Mouse (Mus musculus) T-helper 2 cell (primary cell): ENCODE results near the gene Gm572.

Source experiments
- in situ Hi-C: fragments of 300-600 bp; cut with MboI, MseI; formaldehyde crosslinking; loops from one replicate; pipeline ENCODE4 v1.15.1; 2025; ENCODE audit warnings: high pct_unique_total_duplicates

Gene Gm572

DNA sequence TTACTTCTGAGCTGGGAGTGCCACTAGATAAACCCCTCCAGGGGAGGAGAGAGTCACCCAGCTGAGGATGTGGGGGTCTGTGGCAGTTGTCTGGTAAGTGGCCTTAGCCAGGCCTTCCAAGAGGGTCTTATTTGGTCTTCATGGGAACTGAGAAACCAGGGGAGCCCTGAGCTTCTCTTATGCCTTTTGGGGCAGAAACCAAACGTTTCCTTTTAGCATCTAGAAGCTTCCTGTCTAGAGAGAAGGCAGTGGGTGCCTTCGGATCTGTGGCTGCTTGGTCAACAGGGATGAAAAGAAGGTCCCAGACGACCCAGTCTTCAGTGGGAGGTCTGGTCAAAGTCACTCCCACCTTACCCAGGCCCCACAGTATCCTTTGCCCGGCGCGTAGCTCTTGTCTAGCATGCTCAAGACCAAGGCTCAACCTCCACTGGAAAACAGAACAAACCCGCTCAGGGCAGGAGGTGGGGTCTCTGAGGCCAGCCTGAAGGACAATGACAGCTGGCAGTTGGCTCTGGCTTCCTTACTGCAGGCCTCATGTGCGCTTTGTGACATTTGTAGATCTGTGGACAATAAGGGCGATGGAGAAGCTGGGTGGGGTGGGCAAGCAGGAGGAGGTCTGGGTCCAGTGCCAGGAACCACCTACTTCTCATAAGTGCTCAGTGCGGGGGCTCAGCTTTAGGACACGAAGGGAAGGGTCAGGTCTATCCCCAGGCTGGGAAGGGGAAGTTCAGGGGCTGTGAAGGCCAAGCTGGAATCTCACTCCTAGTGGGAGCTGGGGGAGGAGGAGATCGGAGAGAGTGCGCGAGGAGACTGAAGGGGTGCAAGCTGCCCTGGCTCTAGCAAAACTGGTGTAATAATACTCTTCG lies at the start of gene Gm572:
Gm572 (plus strand) TSS at position 27 of the 866 bp plus-strand sequence.
- in situ Hi-C loops, result no loop called here

DNA sequence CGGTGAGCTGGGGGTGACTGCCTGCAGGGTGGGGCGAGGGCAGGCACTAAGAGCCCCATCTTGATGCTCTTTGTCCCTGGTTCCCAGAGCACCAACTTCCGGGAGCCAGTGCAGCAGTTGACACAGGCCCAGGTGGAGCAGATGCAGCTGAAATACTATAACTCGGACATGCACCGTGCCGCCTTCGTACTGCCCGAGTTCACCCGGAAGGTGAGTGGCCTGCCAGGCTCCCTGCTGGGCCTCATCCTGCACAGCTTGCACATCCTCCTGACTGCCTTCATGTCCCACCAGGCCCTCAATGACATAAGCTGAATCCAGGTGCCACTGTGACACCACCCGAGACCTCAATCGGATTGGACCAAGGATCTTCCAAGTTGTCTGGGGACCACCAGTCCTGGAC lies 49.1 kb upstream of the Gm572 start:
- in situ Hi-C loops, result no loop called here

GRCm38 (mm10) chr4:148595916-148596315 lies 47.2 kb upstream of the Gm572 start:
- in situ Hi-C loops, result no loop called here

GRCm38 (mm10) chr4:148596731-148597130 lies 46.4 kb upstream of the Gm572 start:
- in situ Hi-C loops, result no loop called here

DNA sequence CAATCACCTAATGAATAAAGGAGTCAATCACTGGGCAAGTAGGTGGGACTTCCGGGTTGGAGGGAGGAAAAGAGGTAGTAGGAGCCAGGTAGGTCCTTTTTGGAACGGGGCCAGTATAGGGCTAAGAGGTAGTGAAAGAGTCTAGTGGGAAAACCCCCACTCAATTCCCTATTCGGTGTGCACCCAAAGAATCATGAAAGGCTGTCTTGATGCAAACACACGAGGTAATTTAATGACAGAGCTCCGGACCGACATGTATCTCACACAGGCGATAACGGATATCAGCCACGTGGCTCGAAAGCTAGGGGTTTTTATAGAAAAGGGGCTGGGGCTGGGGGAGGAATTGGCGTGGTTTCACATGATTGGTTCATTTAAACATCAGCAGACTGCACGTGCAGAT lies 44.3 kb upstream of the Gm572 start:
- in situ Hi-C loops, result no loop called here

DNA sequence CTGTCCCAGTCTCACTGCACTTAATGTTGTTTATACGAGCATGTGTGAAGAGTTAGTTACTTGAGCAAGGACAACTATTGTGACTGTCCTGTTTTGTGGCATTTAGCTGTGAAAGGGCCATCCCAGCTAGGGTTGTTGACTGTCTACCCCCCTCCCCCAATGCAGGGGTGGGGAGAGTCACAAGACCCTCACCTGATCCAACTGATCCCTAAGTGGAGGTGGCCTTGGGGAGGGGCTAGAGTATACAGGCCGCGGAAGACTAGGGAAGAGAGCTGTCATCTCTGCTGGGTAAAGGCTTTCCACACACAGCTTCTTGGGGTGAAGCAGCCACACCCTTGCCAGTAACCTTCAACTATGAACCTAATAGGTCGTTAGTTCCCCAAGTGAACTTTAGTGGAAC lies 42.8 kb upstream of the Gm572 start:
- in situ Hi-C loops, result loop anchor here (5.0 to 25.0 kb wide), 2 partner anchors 43 to 438 kb away; partner anchors contain the start of genes Exosc10, Fbxo2, Fbxo44 and Fbxo6

- in situ Hi-C loops, result loop anchor here (5.0 to 25.0 kb wide), 2 partner anchors 45 to 440 kb away; partner anchors contain the start of genes Exosc10, Fbxo2, Fbxo44 and Fbxo6
Measured at GRCm38 (mm10) chr4:148601871-148602270, 41.2 kb upstream of the Gm572 start.

- in situ Hi-C loops, result loop anchor here (5.0 to 25.0 kb wide), 2 partner anchors 45 to 440 kb away; partner anchors contain the start of genes Exosc10, Fbxo2, Fbxo44 and Fbxo6
Measured at GRCm38 (mm10) chr4:148602357-148603120, 40.6 kb upstream of the Gm572 start, which contains the start of gene Masp2. TSS of gene Masp2 (plus strand) at chr4:148602554.

GRCm38 (mm10) chr4:148603376-148604139 lies 39.6 kb upstream of the Gm572 start:
- in situ Hi-C loops, result loop anchor here (5.0 to 25.0 kb wide), 2 partner anchors 46 to 441 kb away; partner anchors contain the start of genes Exosc10, Fbxo2, Fbxo44 and Fbxo6

- in situ Hi-C loops, result loop anchor here (5.0 to 25.0 kb wide), 2 partner anchors 47 to 442 kb away; partner anchors contain the start of genes Exosc10, Fbxo2, Fbxo44 and Fbxo6
Measured at GRCm38 (mm10) chr4:148604141-148604540, 39.0 kb upstream of the Gm572 start.

GRCm38 (mm10) chr4:148604541-148605165 lies 38.5 kb upstream of the Gm572 start:
- in situ Hi-C loops, result loop anchor here (5.0 to 25.0 kb wide), 2 partner anchors 47 to 442 kb away; partner anchors contain the start of genes Exosc10, Fbxo2, Fbxo44 and Fbxo6

- in situ Hi-C loops, result loop anchor here (25.0 kb wide), 1 partner anchor 445 kb away; the partner anchor contains the start of genes Fbxo2, Fbxo44 and Fbxo6
Measured at GRCm38 (mm10) chr4:148607758-148608157, 35.4 kb upstream of the Gm572 start.

- in situ Hi-C loops, result loop anchor here (25.0 kb wide), 1 partner anchor 448 kb away; the partner anchor contains the start of genes Fbxo2, Fbxo44 and Fbxo6
Measured at GRCm38 (mm10) chr4:148609805-148610204, 33.3 kb upstream of the Gm572 start.

DNA sequence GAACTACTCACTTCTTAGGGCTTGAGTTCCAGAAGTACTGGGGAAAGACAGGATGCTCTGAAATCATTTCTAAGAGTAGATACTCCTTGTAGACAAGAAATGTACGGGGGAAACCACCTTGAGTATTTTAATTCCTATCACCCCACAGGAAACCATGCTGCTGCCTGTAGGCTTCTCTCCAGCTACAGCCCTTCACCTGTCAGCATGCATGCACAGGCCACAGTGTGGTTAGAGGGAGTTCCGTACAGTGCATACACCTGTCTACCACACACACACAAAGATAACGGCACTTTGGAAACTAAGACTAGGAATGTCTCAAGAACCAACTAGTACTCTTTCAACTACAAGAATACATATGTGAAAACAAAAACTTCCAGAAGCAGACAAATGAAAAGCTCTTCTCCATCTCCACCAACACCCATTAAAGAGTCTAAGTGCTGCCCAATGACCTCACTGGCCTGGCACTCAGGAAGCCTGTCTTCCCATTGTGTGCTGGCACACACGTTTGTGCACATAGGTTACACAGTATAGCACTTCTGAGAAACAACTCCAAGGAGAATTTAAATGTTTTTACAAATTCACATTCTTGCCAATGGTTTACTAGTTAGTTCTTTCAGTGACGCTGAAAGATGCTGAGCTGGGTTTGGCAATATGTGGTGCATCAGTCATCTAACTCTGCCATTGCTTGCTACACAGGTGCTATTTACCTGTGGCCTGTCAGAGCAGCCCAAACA lies 32.3 kb upstream of the Gm572 start:
- in situ Hi-C loops, result loop anchor here (25.0 kb wide), 1 partner anchor 448 kb away; the partner anchor contains the start of genes Fbxo2, Fbxo44 and Fbxo6

GRCm38 (mm10) chr4:148612557-148612956 lies 30.6 kb upstream of the Gm572 start:
- in situ Hi-C loops, result loop anchor here (25.0 kb wide), 1 partner anchor 450 kb away; the partner anchor contains the start of genes Fbxo2, Fbxo44 and Fbxo6

- in situ Hi-C loops, result loop anchor here (25.0 kb wide), 1 partner anchor 451 kb away; the partner anchor contains the start of genes Fbxo2, Fbxo44 and Fbxo6
Measured at GRCm38 (mm10) chr4:148613738-148614137, 29.4 kb upstream of the Gm572 start.

GRCm38 (mm10) chr4:148619805-148620204 lies 23.3 kb upstream of the Gm572 start:
- in situ Hi-C loops, result loop anchor here (25.0 kb wide), 1 partner anchor 458 kb away; the partner anchor contains the start of genes Fbxo2, Fbxo44 and Fbxo6

- in situ Hi-C loops, result loop anchor here (25.0 kb wide), 1 partner anchor 458 kb away; the partner anchor contains the start of genes Fbxo2, Fbxo44 and Fbxo6
Measured at GRCm38 (mm10) chr4:148620718-148621117, 22.4 kb upstream of the Gm572 start.

GRCm38 (mm10) chr4:148622485-148622884 lies 20.6 kb upstream of the Gm572 start:
- in situ Hi-C loops, result loop anchor here (25.0 kb wide), 1 partner anchor 460 kb away; the partner anchor contains the start of genes Fbxo2, Fbxo44 and Fbxo6
